Mouse (Mus musculus) MEL-GATA-1-ER (cell line): ENCODE data around the gene Polr3c.
"Not testable (repeated sequence)": the region's sequence is repeated elsewhere in the genome, so short reads cannot be mapped to it uniquely, and the experiment has no call there.

Experiments used
- DNase-seq: peaks from one replicate; pipeline ENCODE4 v3.0.0-alpha.2; 2012; ENCODE audit warnings: low read depth; ENCODE audit errors: extremely low read depth

Gene Polr3c

GRCm38 (mm10) chr3:96727343-96727827 is at the start of gene Polr3c, which contains the start of gene Rnf115:
Polr3c (minus strand) TSS chr3:96727628.
Rnf115 (plus strand) TSS chr3:96727664.
- peak; percentile 98 for DNase-seq

GRCm38 (mm10) chr3:96777120-96777519 is 49.7 kb upstream of the Polr3c start:
- no peak for DNase-seq

- peak; percentile 27 for DNase-seq
These were observed 45.5 kb upstream of the Polr3c start for GRCm38 (mm10) chr3:96772949-96773348.

- DNase-seq, result peak; percentile 66
These were observed 42.5 kb upstream of the Polr3c start for GRCm38 (mm10) chr3:96769971-96770370.

- DNase-seq, result peak; percentile 33
These were observed 37.1 kb upstream of the Polr3c start for GRCm38 (mm10) chr3:96764528-96764927.

GRCm38 (mm10) chr3:96759695-96760094 is 32.3 kb upstream of the Polr3c start:
- DNase-seq, result no peak

- no peak for DNase-seq
These were observed 30.3 kb upstream of the Polr3c start for GRCm38 (mm10) chr3:96757691-96758090.

GRCm38 (mm10) chr3:96755935-96756334 is 28.5 kb upstream of the Polr3c start:
- no peak for DNase-seq

- no peak for DNase-seq
These were observed 19.4 kb upstream of the Polr3c start for GRCm38 (mm10) chr3:96746829-96747228.

- DNase-seq, result no peak
These were observed 16.9 kb upstream of the Polr3c start for GRCm38 (mm10) chr3:96744348-96744747.

- DNase-seq, result not testable (repeated sequence)
These were observed 12.9 kb upstream of the Polr3c start for GRCm38 (mm10) chr3:96740279-96740678.

- no peak for DNase-seq
These were observed 10.6 kb upstream of the Polr3c start for GRCm38 (mm10) chr3:96737995-96738394.

- DNase-seq, result no peak
These were observed 9.7 kb upstream of the Polr3c start for GRCm38 (mm10) chr3:96737013-96737740.

- DNase-seq, result no peak
These were observed 7.8 kb upstream of the Polr3c start for GRCm38 (mm10) chr3:96735200-96735599.

- DNase-seq, result no peak
These were observed 6.6 kb upstream of the Polr3c start for GRCm38 (mm10) chr3:96733984-96734383.

- DNase-seq, result no peak
These were observed 3.4 kb upstream of the Polr3c start for GRCm38 (mm10) chr3:96730785-96731184.

GRCm38 (mm10) chr3:96729403-96729784 is 2.0 kb upstream of the Polr3c start:
- DNase-seq, result peak; percentile 93

GRCm38 (mm10) chr3:96728634-96729402 is 1.4 kb upstream of the Polr3c start:
- DNase-seq, result peak; percentile 29

- DNase-seq, result peak; percentile 77
These were observed 603 bp upstream of the Polr3c start for GRCm38 (mm10) chr3:96727828-96728633.

- no peak for DNase-seq
These were observed 8.3 kb downstream of the Polr3c start for GRCm38 (mm10) chr3:96719173-96719572.

- no peak for DNase-seq
These were observed 11.6 kb downstream of the Polr3c start for GRCm38 (mm10) chr3:96715854-96716253.

GRCm38 (mm10) chr3:96714286-96714685 is 13.1 kb downstream of the Polr3c start:
- DNase-seq, result no peak
